Mouse (Mus musculus): ENCODE measurements around the gene Rnf20.
"Not testable (repeated sequence)": the region's sequence is repeated elsewhere in the genome, so short reads cannot be mapped to it uniquely, and the experiment has no call there.

Rnf20 gene

GRCm38 (mm10) chr4:49631319-49632138 lies at the start of gene Rnf20:
Gene Rnf20, plus strand, starts transcription at chr4:49632006.
- peak; percentile 98 for DNase-seq

GRCm38 (mm10) chr4:49583965-49584831 lies 47.6 kb upstream of the Rnf20 start:
- DNase-seq = peak; percentile 74

- no peak for DNase-seq
Measured at GRCm38 (mm10) chr4:49585524-49586101, 46.2 kb upstream of the Rnf20 start.

GRCm38 (mm10) chr4:49586811-49587210 lies 45.0 kb upstream of the Rnf20 start:
- DNase-seq = no peak

- DNase-seq = no peak
Measured at GRCm38 (mm10) chr4:49590152-49590551, 41.7 kb upstream of the Rnf20 start.

- DNase-seq = no peak
Measured at GRCm38 (mm10) chr4:49596846-49597182, 35.0 kb upstream of the Rnf20 start.

GRCm38 (mm10) chr4:49597183-49598100 lies 34.4 kb upstream of the Rnf20 start, which contains the start of gene Tmem246:
Gene Tmem246, minus strand, starts transcription at chr4:49597876.
- peak; percentile 89 for DNase-seq

- DNase-seq = no peak
Measured at GRCm38 (mm10) chr4:49603161-49603560, 28.6 kb upstream of the Rnf20 start.

- peak; percentile 20 for DNase-seq
Measured at GRCm38 (mm10) chr4:49604016-49604546, 27.7 kb upstream of the Rnf20 start.

GRCm38 (mm10) chr4:49604616-49605015 lies 27.2 kb upstream of the Rnf20 start:
- no peak for DNase-seq

GRCm38 (mm10) chr4:49605459-49605858 lies 26.3 kb upstream of the Rnf20 start:
- DNase-seq = no peak

GRCm38 (mm10) chr4:49616924-49617323 lies 14.9 kb upstream of the Rnf20 start:
- no peak for DNase-seq

- DNase-seq = not testable (repeated sequence)
Measured at GRCm38 (mm10) chr4:49619861-49620260, 11.9 kb upstream of the Rnf20 start.

- no peak for DNase-seq
Measured at GRCm38 (mm10) chr4:49622272-49622671, 9.5 kb upstream of the Rnf20 start.

GRCm38 (mm10) chr4:49623916-49624315 lies 7.9 kb upstream of the Rnf20 start:
- no peak for DNase-seq

GRCm38 (mm10) chr4:49624969-49625368 lies 6.8 kb upstream of the Rnf20 start:
- not testable (repeated sequence) for DNase-seq

GRCm38 (mm10) chr4:49626973-49627372 lies 4.8 kb upstream of the Rnf20 start:
- peak; percentile 78 for DNase-seq

GRCm38 (mm10) chr4:49628941-49629340 lies 2.9 kb upstream of the Rnf20 start:
- DNase-seq = no peak

- DNase-seq = no peak
Measured at GRCm38 (mm10) chr4:49632139-49632481, 304 bp downstream of the Rnf20 start.

- no peak for DNase-seq
Measured at GRCm38 (mm10) chr4:49637821-49638220, 6.0 kb downstream of the Rnf20 start.

- DNase-seq = no peak
Measured at GRCm38 (mm10) chr4:49639913-49640312, 8.1 kb downstream of the Rnf20 start.

GRCm38 (mm10) chr4:49659421-49659820 lies 27.6 kb downstream of the Rnf20 start:
- DNase-seq = no peak
